Mouse (Mus musculus) lung, adult 2 months (tissue): ENCODE measurements at regions not wholly inside any gene's neighbourhood (a gene's known extent, or its start where the extent isn't known, plus 50 kb on each side); places are given as distances from the start of the nearest gene placed in this dataset.

ENCODE experiments used
- CTCF ChIP-seq: fragments of 200-500 bp; IDR thresholded peaks from 2 replicates; pipeline ENCODE4 v1.5.1; 2011; ENCODE audit warnings: mild to moderate bottlenecking, low read length, control low read depth; ENCODE audit not compliant: insufficient read depth
- POLR2A ChIP-seq: fragments of 200-500 bp; IDR thresholded peaks from 2 replicates; pipeline ENCODE4 v1.6.1; 2011; ENCODE audit warnings: low read depth, mild to moderate bottlenecking, control low read depth, low read length, borderline replicate concordance; ENCODE audit errors: extremely low read depth

- TF ChIP-seq CTCF = no peak
- no peak for TF ChIP-seq POLR2A
Measured at GRCm38 (mm10) chr9:61060958-61061357, 266.6 kb downstream of the Uaca start.
